In the genomic region with DNA sequence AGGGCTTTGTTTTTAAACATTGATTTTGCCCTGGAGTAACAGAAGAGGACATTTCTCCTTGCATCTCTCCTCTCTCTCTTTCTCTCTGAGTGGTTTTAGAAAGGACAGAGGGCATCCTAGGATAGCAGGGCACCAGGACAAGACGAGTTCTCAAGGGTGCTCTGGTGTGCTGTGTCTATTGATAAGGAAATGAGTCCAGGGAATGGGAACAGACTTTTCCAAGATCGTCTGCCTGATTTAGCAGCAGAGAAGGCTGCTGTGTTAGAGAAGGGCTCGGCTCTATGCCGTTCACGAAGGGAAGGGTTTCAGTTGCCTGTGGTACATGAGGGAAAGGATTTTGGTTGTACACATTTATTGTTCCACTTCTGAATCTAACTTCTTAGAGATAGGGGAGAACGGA, we compare ENCODE assay signal across 10 mouse cellular contexts. TPM values are rescaled to one million over a fixed set of nuclear protein-coding genes. Genes with fewer than 3 reads are reported as not detected.
DNase-seq lines count a peak whose midpoint lies in the region; ATAC-seq and TF ChIP-seq lines count a peak whose summit lies in the region.
"Had no signal": no experiment of that assay in that cellular context is flagged by ENCODE, and none has a peak within 500 bp of the region (broad histone marks: within the 10 kb centered on the region; RNA-seq: fewer than 3 reads in every experiment).

No protein-coding gene starts in this region.

- no peaks in the 10 kb centered on the region for H3K27me3 ChIP-seq in heart, embryonic 13.5 days (replicated peaks)
- no peaks in the 10 kb centered on the region for H3K27me3 ChIP-seq in embryonic facial prominence, embryonic 10.5 days (replicated peaks; ENCODE audit: low read depth, poor library complexity, severe bottlenecking)
- H3K27me3 ChIP-seq in forebrain, embryonic 15.5 days, result no peaks in the 10 kb centered on the region
- no peaks in the 10 kb centered on the region for H3K27me3 ChIP-seq in midbrain, embryonic 11.5 days (ENCODE audit: control insufficient read depth, insufficient read depth, low read length)
- H3K27me3 ChIP-seq in lung, postnatal 0 days (replicated peaks; ENCODE audit: insufficient read depth, low read length), result no peaks in the 10 kb centered on the region

- peaks cover 30% of the 10 kb centered on the region for H3K4me1 ChIP-seq in heart, embryonic 13.5 days
- H3K4me1 ChIP-seq in embryonic facial prominence, embryonic 10.5 days, result peaks cover 23% of the 10 kb centered on the region
- peaks cover 33% of the 10 kb centered on the region for H3K4me1 ChIP-seq in forebrain, embryonic 15.5 days
- peaks cover 13% of the 10 kb centered on the region for H3K4me1 ChIP-seq in midbrain, embryonic 11.5 days (ENCODE audit: control insufficient read depth, insufficient read depth, low read length)
- no peaks in the 10 kb centered on the region for H3K4me1 ChIP-seq in lung, postnatal 0 days (ENCODE audit: insufficient read depth, low read depth, low read length)

- no peak for TF ChIP-seq CTCF in lung, postnatal 0 days (IDR thresholded peaks at IDR 0.05)

- intact Hi-C loops in heart, postnatal 10 days (cut with DNase I), result no loop called here

- peak overlapping the region; percentile 16; the same call in 1 of the 2 replicates for H3K9ac ChIP-seq in heart, embryonic 13.5 days
- no peak overlapping the region for H3K9ac ChIP-seq in forebrain, embryonic 15.5 days (replicated peaks)
- peak overlapping the region; percentile 43; the same call in 1 of the 2 replicates for H3K9ac ChIP-seq in midbrain, embryonic 11.5 days (ENCODE audit: low read length)
- no peak overlapping the region for H3K9ac ChIP-seq in lung, postnatal 0 days (replicated peaks; ENCODE audit: low read depth)
- H3K9ac ChIP-seq: liver, embryonic 14.5 days had no signal

- WGBS in heart, embryonic 13.5 days, result 22% methylated on average over 6 of the region's 6 CpGs
- WGBS in embryonic facial prominence, embryonic 10.5 days, result 65% methylated on average over 6 of the region's 6 CpGs
- WGBS in forebrain, embryonic 15.5 days, result 15% methylated on average over 6 of the region's 6 CpGs
- 48% methylated on average over 6 of the region's 6 CpGs for WGBS in midbrain, embryonic 11.5 days
- 50% methylated on average over 6 of the region's 6 CpGs for WGBS in lung, postnatal 0 days

- no peak overlapping the region for H3K4me3 ChIP-seq in heart, embryonic 13.5 days
- no peak overlapping the region for H3K4me3 ChIP-seq in embryonic facial prominence, embryonic 10.5 days
- no peak overlapping the region for H3K4me3 ChIP-seq in forebrain, embryonic 15.5 days
- H3K4me3 ChIP-seq in midbrain, embryonic 11.5 days (ENCODE audit: low read depth, low read length), result no peak overlapping the region
- no peak overlapping the region for H3K4me3 ChIP-seq in lung, postnatal 0 days (ENCODE audit: low read depth, low read length)

- H3K4me2 ChIP-seq in heart, embryonic 13.5 days, result 0 out of 2 replicates have a peak overlapping the region, but pooled peaks have one; percentile 13
- H3K4me2 ChIP-seq in forebrain, embryonic 15.5 days (replicated peaks), result no peak overlapping the region
- no peak overlapping the region for H3K4me2 ChIP-seq in midbrain, embryonic 11.5 days
- H3K4me2 ChIP-seq in lung, postnatal 0 days (replicated peaks; ENCODE audit: low read depth, low read length), result no peak overlapping the region

- no peak for ATAC-seq in heart, embryonic 13.5 days (ENCODE audit: extremely low read depth, insufficient number of reproducible peaks, low FRiP score, low TSS enrichment)
- 0 out of 2 replicates have a peak, but pooled peaks have one; percentile 51 for ATAC-seq in forebrain, embryonic 15.5 days (replicated peaks)
- no peak for ATAC-seq in midbrain, embryonic 11.5 days (ENCODE audit: low FRiP score)
- ATAC-seq in lung, postnatal 0 days, result no peak

- DNase-seq in heart, postnatal 10 days, result no peak
- no peak for DNase-seq in embryonic facial prominence, embryonic 10.5 days (ENCODE audit: low spot score)
- no peak for DNase-seq in midbrain, embryonic 11.5 days (ENCODE audit: low spot score, missing footprints)
- no peak for DNase-seq in right cerebral cortex, postnatal 25 days
- DNase-seq in thymus, postnatal 10 days (ENCODE audit: low spot score in 2 of 2), result no peak
- no peak for DNase-seq in lung, postnatal 0 days (ENCODE audit: low spot score)

- no peaks in the 10 kb centered on the region for H3K9me3 ChIP-seq in heart, embryonic 13.5 days
- H3K9me3 ChIP-seq in embryonic facial prominence, embryonic 10.5 days, result no peaks in the 10 kb centered on the region
- H3K9me3 ChIP-seq in forebrain, embryonic 15.5 days, result no peaks in the 10 kb centered on the region
- no peaks in the 10 kb centered on the region for H3K9me3 ChIP-seq in midbrain, embryonic 11.5 days (ENCODE audit: control insufficient read depth, low read length)
- H3K9me3 ChIP-seq in lung, postnatal 0 days (ENCODE audit: low read length), result no peaks in the 10 kb centered on the region

- no peak for TF ChIP-seq EP300 in lung, postnatal 0 days (IDR thresholded peaks at IDR 0.05)

- peak overlapping the region; percentile 68 for H3K27ac ChIP-seq in heart, embryonic 13.5 days (replicated peaks)
- H3K27ac ChIP-seq in embryonic facial prominence, embryonic 10.5 days (replicated peaks), result peak overlapping the region; percentile 26; the same call in 1 of the 2 replicates
- peak overlapping the region; percentile 74 for H3K27ac ChIP-seq in forebrain, embryonic 15.5 days (replicated peaks)
- peak overlapping the region; percentile 22; the same call in 1 of the 2 replicates for H3K27ac ChIP-seq in midbrain, embryonic 11.5 days (ENCODE audit: low read depth, low read length)
- no peak overlapping the region for H3K27ac ChIP-seq in lung, postnatal 0 days (ENCODE audit: low read length)
- H3K27ac ChIP-seq: liver, embryonic 14.5 days had no signal

- H3K36me3 ChIP-seq in heart, embryonic 13.5 days, result peaks cover 8% of the 10 kb centered on the region
- no peaks in the 10 kb centered on the region for H3K36me3 ChIP-seq in embryonic facial prominence, embryonic 10.5 days (replicated peaks)
- H3K36me3 ChIP-seq in forebrain, embryonic 15.5 days, result no peaks in the 10 kb centered on the region
- H3K36me3 ChIP-seq in midbrain, embryonic 11.5 days (ENCODE audit: control insufficient read depth, insufficient read depth, low read length), result no peaks in the 10 kb centered on the region
- H3K36me3 ChIP-seq in lung, postnatal 0 days (ENCODE audit: insufficient read depth, low read length), result no peaks in the 10 kb centered on the region

RNA-seq across cellular contexts. Expression of a gene that starts 24.4 kb away (rescaled TPM):
- 11.0 and 11.6 TPM in 2 replicates for polyA plus RNA-seq in heart, embryonic 13.5 days (2015; fragmentation: Nextera tagmentation; extraction: Ambion mirVana)
- 1 to 10 TPM; 1.9 to 3.3 TPM for total RNA-seq in heart, postnatal 10 days (2021)
- polyA plus RNA-seq in embryonic facial prominence, embryonic 10.5 days (2016; fragmentation: Nextera tagmentation; extraction: Ambion mirVana), result 1.6 and 2.3 TPM in 2 replicates
- 2.4 and 2.7 TPM in 2 replicates for polyA plus RNA-seq in forebrain, embryonic 15.5 days (2015; fragmentation: Nextera tagmentation; extraction: Ambion mirVana)
- polyA plus RNA-seq in midbrain, embryonic 11.5 days (2014; fragmentation: Nextera tagmentation; extraction: Ambion mirVana), result 5.1 and 6.1 TPM in 2 replicates
- polyA plus RNA-seq in lung, postnatal 0 days (2015; fragmentation: Nextera tagmentation; extraction: Ambion mirVana), result 1.8 and 2.4 TPM in 2 replicates
- total RNA-seq: common myeloid progenitor, adult 5-6 weeks had no signal

Comparison
In these comparisons a context has a peak if more than half of its experiments do, and no peak if none do; other contexts are left out.
1. H3K9ac ChIP-seq: peak in heart, embryonic 13.5 days (single experiment) and midbrain, embryonic 11.5 days (single experiment); none in forebrain, embryonic 15.5 days (single experiment) and lung, postnatal 0 days (single experiment).